Mouse (Mus musculus) lung, embryonic 14.5 days (tissue): Measurements from ENCODE around the gene Neu2. TPM values are rescaled to one million over a fixed set of nuclear protein-coding genes. Genes with fewer than 3 reads are reported as not detected.

ENCODE experiments used
- ATAC-seq: fragments of 200-750 bp; cut with Nextera tagmentation; 2 replicates; pipeline ENCODE4 v1.8.0; 2017; ENCODE audit warnings: mild to moderate bottlenecking, moderate TSS enrichment, moderate library complexity; ENCODE audit not compliant: insufficient read depth
- DNase-seq: peaks from one replicate; pipeline ENCODE4 v3.0.0-alpha.2; 2015
- H3K27ac ChIP-seq: fragments of 300-500 bp; sonication (generic); 2 replicates; pipeline ENCODE4 v1.5.1; 2014; ENCODE audit warnings: low read depth, mild to moderate bottlenecking, moderate library complexity
- H3K27me3 ChIP-seq: fragments of 300-500 bp; sonication (generic); 2 replicates; pipeline ENCODE4 v1.6.1; 2014; ENCODE audit warnings: low read length, control low read depth; ENCODE audit not compliant: insufficient read depth
- H3K36me3 ChIP-seq: fragments of 300-500 bp; sonication (generic); 2 replicates; pipeline ENCODE4 v1.6.1; 2014; ENCODE audit warnings: control low read depth; ENCODE audit not compliant: insufficient read depth
- H3K4me1 ChIP-seq: fragments of 300-500 bp; sonication (generic); 2 replicates; pipeline ENCODE4 v1.6.1; 2014; ENCODE audit warnings: antibody characterized with exemption, control low read depth; ENCODE audit not compliant: insufficient read depth
- H3K4me2 ChIP-seq: fragments of 300-500 bp; sonication (generic); 2 replicates; pipeline ENCODE4 v1.6.1; 2014; ENCODE audit warnings: mild to moderate bottlenecking
- H3K4me3 ChIP-seq: fragments of 300-500 bp; sonication (generic); 2 replicates; pipeline ENCODE4 v1.5.1; 2014; ENCODE audit warnings: low read depth, low read length
- H3K9ac ChIP-seq: fragments of 300-500 bp; sonication (generic); 2 replicates; pipeline ENCODE4 v1.6.1; 2014
- H3K9me3 ChIP-seq: fragments of 300-500 bp; sonication (generic); 2 replicates; pipeline ENCODE4 v1.6.1; 2016; ENCODE audit warnings: low read depth, low read length, control low read depth
- CTCF ChIP-seq: IDR thresholded peaks from 2 replicates; pipeline ENCODE4 v1.5.1; 2016; ENCODE audit warnings: antibody characterized with exemption, low read depth
- WGBS: fragments of 180-500 bp; shearing (Covaris S2); extraction: QIAGEN DNeasy Blood & Tissue Kit; methylation state at CpG from one replicate; pipeline ENCODE4 v1.1.7; 2014; 5-methylcytosine and 5-hydroxymethylcytosine counted together
- polyA plus RNA-seq: library from polyadenylated mRNA; unstranded; fragments of >200 nt; fragmentation: Nextera tagmentation; extraction: Ambion mirVana; gene quantifications from 2 replicates; pipeline ENCODE4 v1.2.1, GENCODE M21; 2014

Neu2 gene
- polyA plus RNA-seq, 1 experiment from 2014 or later: 0.91 TPM

GRCm38 (mm10) chr1:87573261-87573660 lies 63.6 kb downstream of the Neu2 start:
- no peaks in the 10 kb centered on the region for H3K36me3 ChIP-seq
- H3K9me3 ChIP-seq: no peaks in the 10 kb centered on the region
- H3K27me3 ChIP-seq: no peaks in the 10 kb centered on the region
- no peak for ATAC-seq
- H3K27ac ChIP-seq: no peak overlapping the region
- H3K4me2 ChIP-seq: no peak overlapping the region
- no peak for TF ChIP-seq CTCF
- no peak overlapping the region for H3K4me3 ChIP-seq
- peaks cover 4% of the 10 kb centered on the region; the same call in 1 of the 2 replicates for H3K4me1 ChIP-seq
- WGBS: 70% methylated on average over 5 of the region's 5 CpGs
- no peak overlapping the region for H3K9ac ChIP-seq
- no peak for DNase-seq

- peak within 1 kb of the TSS; percentile 77 for H3K27ac ChIP-seq
- 47% methylated on average over 6 of the region's 6 CpGs for WGBS
- ATAC-seq (peak; percentile 59; the same call in 1 of the 2 replicates), DNase-seq (peak; percentile 24)
- no peak within 1 kb of the TSS for H3K9ac ChIP-seq
- no peak within 1 kb of the TSS for H3K4me2 ChIP-seq
- no peaks in the 10 kb centered on the region for H3K9me3 ChIP-seq
- no peak within 1 kb of the TSS for H3K4me3 ChIP-seq
- no peaks in the 10 kb centered on the region for H3K36me3 ChIP-seq
- TF ChIP-seq CTCF: no peak
- no peaks in the 10 kb centered on the region for H3K27me3 ChIP-seq
- peaks cover 4% of the 10 kb centered on the region; the same call in 1 of the 2 replicates for H3K4me1 ChIP-seq
Measured at GRCm38 (mm10) chr1:87573800-87574215, 64.1 kb downstream of the Neu2 start, which contains the start of gene Ngef. Gene Ngef, minus strand, starts transcription at chr1:87573870.

GRCm38 (mm10) chr1:87574353-87574752 lies 64.7 kb downstream of the Neu2 start:
- no peak for TF ChIP-seq CTCF
- H3K4me3 ChIP-seq: no peak overlapping the region
- H3K9ac ChIP-seq: no peak overlapping the region
- peaks cover 4% of the 10 kb centered on the region; the same call in 1 of the 2 replicates for H3K4me1 ChIP-seq
- WGBS: 50% methylated on average over 6 of the region's 6 CpGs
- no peaks in the 10 kb centered on the region for H3K27me3 ChIP-seq
- no peaks in the 10 kb centered on the region for H3K9me3 ChIP-seq
- peak; percentile 8 for DNase-seq
- H3K36me3 ChIP-seq: no peaks in the 10 kb centered on the region
- no peak overlapping the region for H3K4me2 ChIP-seq
- H3K27ac ChIP-seq: peak overlapping the region; percentile 77
- peak; percentile 43; the same call in 1 of the 2 replicates for ATAC-seq

GRCm38 (mm10) chr1:87574785-87575184 lies 65.1 kb downstream of the Neu2 start:
- no peaks in the 10 kb centered on the region for H3K9me3 ChIP-seq
- WGBS: 38% methylated on average over 7 of the region's 7 CpGs
- no peaks in the 10 kb centered on the region for H3K36me3 ChIP-seq
- no peak overlapping the region for H3K9ac ChIP-seq
- H3K4me3 ChIP-seq: no peak overlapping the region
- H3K27ac ChIP-seq: peak overlapping the region; percentile 77
- TF ChIP-seq CTCF: no peak
- peaks cover 4% of the 10 kb centered on the region; the same call in 1 of the 2 replicates for H3K4me1 ChIP-seq
- H3K4me2 ChIP-seq: no peak overlapping the region
- peak; percentile 77 for DNase-seq
- peak; percentile 90 for ATAC-seq
- H3K27me3 ChIP-seq: no peaks in the 10 kb centered on the region

- no peaks in the 10 kb centered on the region for H3K27me3 ChIP-seq
- DNase-seq: no peak
- H3K9ac ChIP-seq: no peak overlapping the region
- H3K4me2 ChIP-seq: no peak overlapping the region
- H3K27ac ChIP-seq: no peak overlapping the region
- WGBS: 84% methylated on average over 6 of the region's 6 CpGs
- H3K4me3 ChIP-seq: no peak overlapping the region
- no peaks in the 10 kb centered on the region for H3K9me3 ChIP-seq
- peaks cover 4% of the 10 kb centered on the region; the same call in 1 of the 2 replicates for H3K4me1 ChIP-seq
- TF ChIP-seq CTCF: no peak
- no peaks in the 10 kb centered on the region for H3K36me3 ChIP-seq
- no peak for ATAC-seq
Measured at GRCm38 (mm10) chr1:87578965-87579364, 69.3 kb downstream of the Neu2 start.

- TF ChIP-seq CTCF: no peak
- Histone ChIP-seq H3K4me2 (no peak overlapping the region), H3K27me3 (no peaks in the 10 kb centered on the region), H3K9ac (no peak overlapping the region), H3K4me3 (no peak overlapping the region), H3K27ac (no peak overlapping the region), H3K9me3 (no peaks in the 10 kb centered on the region), H3K36me3 (no peaks in the 10 kb centered on the region), H3K4me1 (no peaks in the 10 kb centered on the region)
- no peak for DNase-seq
- no peak for ATAC-seq
- 11% methylated on average over 3 of the region's 3 CpGs for WGBS
Measured at GRCm38 (mm10) chr1:87580824-87581223, 71.1 kb downstream of the Neu2 start.

- 90% methylated on average over 7 of the region's 7 CpGs for WGBS
- TF ChIP-seq CTCF: no peak
- H3K27me3 ChIP-seq: no peaks in the 10 kb centered on the region
- H3K4me2 ChIP-seq: no peak overlapping the region
- no peak overlapping the region for H3K27ac ChIP-seq
- ATAC-seq (no peak), DNase-seq (no peak)
- H3K36me3 ChIP-seq: no peaks in the 10 kb centered on the region
- H3K9ac ChIP-seq: no peak overlapping the region
- no peak overlapping the region for H3K4me3 ChIP-seq
- H3K9me3 ChIP-seq: no peaks in the 10 kb centered on the region
- H3K4me1 ChIP-seq: no peaks in the 10 kb centered on the region
Measured at GRCm38 (mm10) chr1:87589162-87589561, 79.5 kb downstream of the Neu2 start.

GRCm38 (mm10) chr1:87589980-87590379 lies 80.3 kb downstream of the Neu2 start:
- ATAC-seq: no peak
- WGBS: 83% methylated on average over 8 of the region's 8 CpGs
- Histone ChIP-seq H3K27me3 (no peaks in the 10 kb centered on the region), H3K4me2 (no peak overlapping the region), H3K9ac (no peak overlapping the region), H3K9me3 (no peaks in the 10 kb centered on the region), H3K4me3 (no peak overlapping the region), H3K4me1 (no peaks in the 10 kb centered on the region), H3K27ac (no peak overlapping the region), H3K36me3 (no peaks in the 10 kb centered on the region)
- no peak for TF ChIP-seq CTCF
- no peak for DNase-seq
